Mouse (Mus musculus): ENCODE results near the gene Acat1. TPM values are rescaled to one million over a fixed set of nuclear protein-coding genes. Genes with fewer than 3 reads are reported as not detected.

Acat1 gene
- polyA plus RNA-seq, 1 experiment from 2014 or later, result 227 TPM

DNA sequence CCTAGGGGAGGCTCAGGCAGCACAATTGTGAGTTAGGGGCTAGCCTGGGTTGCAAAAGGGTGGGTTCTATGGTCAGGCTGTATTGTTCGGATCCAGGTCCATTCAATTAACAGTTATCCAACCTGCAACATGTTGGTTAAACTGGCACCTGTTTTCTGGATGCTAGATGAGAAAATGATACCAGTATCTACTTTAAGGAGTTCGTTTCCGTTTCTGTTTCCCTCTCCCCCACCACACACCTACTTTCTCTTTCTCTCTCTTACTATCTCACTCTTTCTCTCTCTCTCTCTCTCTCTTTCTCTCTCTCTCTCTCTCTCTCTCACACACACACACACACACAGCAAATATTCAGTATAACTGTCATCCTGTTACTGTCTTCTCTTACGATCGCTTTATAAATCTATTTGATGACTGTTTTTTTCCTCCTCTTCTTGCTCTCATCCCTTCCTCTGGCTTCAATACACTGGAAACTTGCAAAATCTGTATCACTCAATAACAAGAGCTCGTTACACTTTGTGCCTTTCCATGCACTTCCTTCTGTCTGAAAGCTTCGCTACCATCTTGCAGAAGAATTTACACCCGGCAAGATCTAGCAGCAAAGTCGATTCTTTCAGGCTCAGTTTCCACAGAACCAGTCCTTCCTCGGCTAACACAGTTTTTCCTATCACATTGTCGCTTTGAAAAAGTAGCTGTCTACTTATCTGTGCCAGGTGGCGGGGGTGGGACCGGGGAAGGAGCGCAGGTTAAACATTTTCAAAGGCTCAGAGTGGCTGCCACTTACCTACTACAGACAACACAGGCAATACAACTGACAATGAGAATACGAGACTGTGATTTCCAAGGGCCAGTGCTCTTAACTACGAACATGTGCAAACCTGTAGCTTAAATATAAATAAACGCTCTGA lies 74.5 kb downstream of the Acat1 start:
- no peaks in the 10 kb centered on the region for H3K9me3 ChIP-seq (ENCODE audit: control insufficient read depth, low read length)
- H3K4me1 ChIP-seq (ENCODE audit: control insufficient read depth in 2 of 2, insufficient read depth in 2 of 2, low read length in 2 of 2), result peaks cover 2 to 16% of the 10 kb centered on the region in 2 experiments
- H3K27ac ChIP-seq (replicated peaks in 1 of 2; ENCODE audit: control insufficient read depth in 1 of 2, insufficient read depth in 1 of 2, low read depth in 2 of 2, low read length in 2 of 2), result peak overlapping the region; percentile 78 to 81
- H3K9ac ChIP-seq (ENCODE audit: low read length), result peak overlapping the region; percentile 76
- peak overlapping the region; percentile 61 to 78 for H3K4me3 ChIP-seq (ENCODE audit: control insufficient read depth in 1 of 2, insufficient read depth in 1 of 2, low read depth in 1 of 2, low read length in 2 of 2)
- 13% methylated on average over 17 of the region's 17 CpGs for WGBS
- peak overlapping the region; percentile 80 for H3K4me2 ChIP-seq (ENCODE audit: low read length)
- H3K36me3 ChIP-seq (ENCODE audit: control insufficient read depth, insufficient read depth, low read length), result peaks cover 23% of the 10 kb centered on the region
- no peaks in the 10 kb centered on the region for H3K27me3 ChIP-seq (ENCODE audit: control insufficient read depth, insufficient read depth, low read length)
- ATAC-seq (ENCODE audit: insufficient number of reproducible peaks, insufficient read depth, low FRiP score, low read depth), result no peak

Other genes with a start within 250 kb of the Acat1 start
- gene Kdelc2, start 226.4 kb downstream of the Acat1 start, polyA plus RNA-seq (2014; fragmentation: Nextera tagmentation; extraction: Ambion mirVana), result 24.5 and 26.3 TPM in 2 replicates
- 0.34 and 0.77 TPM in 2 replicates for gene 4930550C14Rik, start 208.1 kb downstream of the Acat1 start, polyA plus RNA-seq (2014; fragmentation: Nextera tagmentation; extraction: Ambion mirVana)
- gene Atm, start 73.6 kb downstream of the Acat1 start, polyA plus RNA-seq (2014; fragmentation: Nextera tagmentation; extraction: Ambion mirVana), result 8.8 and 10.0 TPM in 2 replicates
- 14.1 and 14.9 TPM in 2 replicates for gene Npat, start 73.3 kb downstream of the Acat1 start, polyA plus RNA-seq (2014; fragmentation: Nextera tagmentation; extraction: Ambion mirVana)
- gene Cul5, start 59.6 kb upstream of the Acat1 start, polyA plus RNA-seq (2014; fragmentation: Nextera tagmentation; extraction: Ambion mirVana), result 35.8 and 43.3 TPM in 2 replicates
- gene Rab39, start 95.8 kb upstream of the Acat1 start, polyA plus RNA-seq (2014; fragmentation: Nextera tagmentation; extraction: Ambion mirVana), result 0.12 and 0.15 TPM in 2 replicates
- gene Slc35f2, start 161.2 kb upstream of the Acat1 start, polyA plus RNA-seq (2014; fragmentation: Nextera tagmentation; extraction: Ambion mirVana), result 0.27 and 0.35 TPM in 2 replicates
- gene Sln, start 239.8 kb upstream of the Acat1 start, polyA plus RNA-seq (2014; fragmentation: Nextera tagmentation; extraction: Ambion mirVana), result 131 and 193 TPM in 2 replicates